Mouse (Mus musculus): ENCODE measurements around the gene Acvrl1. TPM values are rescaled to one million over a fixed set of nuclear protein-coding genes. Genes with fewer than 3 reads are reported as not detected.
A peak's percentile ranks its signal among the peaks of the same experiment; 100 is the strongest.

Acvrl1 gene
- total RNA-seq, 2 experiments from 2014 or later = 8.2 to 27.6 TPM

DNA sequence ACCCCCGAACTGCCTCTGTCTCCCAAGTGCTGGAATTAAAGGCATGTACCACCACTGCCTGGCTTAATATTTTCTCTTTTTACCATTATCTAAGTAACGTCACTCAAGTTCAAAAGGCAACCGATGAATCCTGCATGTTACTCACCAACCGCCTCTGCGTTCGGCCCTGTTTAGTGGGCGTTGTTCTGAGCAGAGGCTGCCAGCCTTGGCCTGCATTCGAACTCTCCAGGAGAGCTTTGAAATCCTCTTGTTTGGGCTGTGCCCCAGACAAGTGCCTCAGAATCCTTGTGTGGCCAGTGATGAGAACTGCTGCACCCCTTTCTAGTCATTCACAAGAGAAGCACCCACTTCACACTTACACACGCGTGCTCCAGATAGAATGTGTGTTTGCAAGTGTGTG lies 22.3 kb upstream of the Acvrl1 start:
- ATAC-seq (ENCODE audit: poor library complexity, severe bottlenecking) = no peak

DNA sequence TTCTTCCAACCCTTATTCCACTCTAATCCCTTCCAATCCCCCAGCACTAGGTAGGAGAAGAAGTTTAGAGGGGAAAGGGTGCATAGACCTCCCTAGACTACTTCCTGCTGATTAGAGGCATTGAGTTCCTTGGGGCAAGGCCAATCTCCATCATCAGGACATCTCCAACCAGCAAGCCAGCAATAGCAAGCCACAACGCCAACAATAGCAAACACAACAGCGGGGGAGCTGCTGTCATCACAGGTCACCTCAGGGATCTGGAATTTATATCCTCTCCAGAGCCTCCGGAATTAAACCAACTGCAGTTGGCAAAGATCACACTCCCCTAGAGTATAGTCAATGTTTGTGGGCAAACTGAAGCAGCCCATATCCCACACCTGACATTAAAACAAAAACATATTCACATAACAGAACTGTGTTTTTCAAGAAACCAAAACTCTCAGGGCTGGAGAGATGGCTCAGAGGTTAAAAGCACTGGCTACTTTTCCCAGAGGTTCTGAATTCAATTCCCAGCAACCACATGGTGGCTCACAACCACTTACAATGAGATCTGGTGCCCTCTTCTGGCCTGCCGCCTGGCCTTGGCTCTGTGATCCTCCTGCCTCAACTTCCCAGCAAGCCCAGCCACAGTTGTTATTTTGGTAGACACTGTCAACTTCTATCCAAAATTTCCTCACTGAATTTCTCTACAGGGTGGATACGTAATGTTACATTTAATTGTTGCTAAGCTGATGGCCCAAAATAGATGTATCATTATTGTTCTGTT lies 20.2 kb upstream of the Acvrl1 start:
- no peak for ATAC-seq (ENCODE audit: poor library complexity, severe bottlenecking)

DNA sequence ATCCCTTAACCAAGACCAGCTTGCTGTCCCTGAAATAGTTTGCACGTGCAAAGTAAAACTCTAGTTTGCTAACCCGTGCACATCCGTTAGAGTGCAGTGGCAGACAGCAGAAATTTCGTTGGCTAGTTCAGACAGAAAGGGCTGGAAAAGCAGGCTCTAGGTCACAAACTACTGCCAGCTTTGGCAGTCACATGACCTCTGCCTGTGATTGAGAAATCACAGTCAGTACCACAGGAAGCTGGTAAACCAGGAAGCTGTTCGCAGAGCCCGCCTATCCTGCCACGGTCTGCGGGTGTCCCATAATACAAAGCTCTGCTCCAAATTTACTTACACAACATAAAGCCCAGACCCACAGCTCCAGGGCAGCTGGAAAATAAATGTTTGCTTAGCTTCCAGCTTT lies 15.1 kb upstream of the Acvrl1 start:
- peak; percentile 95 for ATAC-seq (ENCODE audit: poor library complexity, severe bottlenecking)

DNA sequence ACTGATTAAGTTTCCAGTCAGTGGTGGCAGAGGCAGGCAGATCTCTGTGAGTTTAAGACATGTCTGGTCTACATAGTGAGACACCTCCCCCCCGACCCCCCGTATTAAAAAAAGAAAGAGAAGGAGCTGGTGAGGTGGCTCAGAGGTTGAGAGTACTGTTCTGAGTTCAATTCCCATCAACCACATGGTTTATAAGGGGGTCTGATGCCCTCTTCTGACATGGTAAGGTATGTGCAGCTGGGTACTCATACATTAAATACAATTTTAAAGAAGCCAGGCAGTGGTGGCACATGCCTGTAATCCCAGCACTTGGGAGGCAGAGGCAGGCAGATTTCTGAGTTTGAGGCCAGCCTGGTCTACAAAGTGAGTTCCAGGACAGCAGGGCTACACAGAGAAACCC lies 14.5 kb upstream of the Acvrl1 start:
- peak; percentile 39 for ATAC-seq (ENCODE audit: poor library complexity, severe bottlenecking)

DNA sequence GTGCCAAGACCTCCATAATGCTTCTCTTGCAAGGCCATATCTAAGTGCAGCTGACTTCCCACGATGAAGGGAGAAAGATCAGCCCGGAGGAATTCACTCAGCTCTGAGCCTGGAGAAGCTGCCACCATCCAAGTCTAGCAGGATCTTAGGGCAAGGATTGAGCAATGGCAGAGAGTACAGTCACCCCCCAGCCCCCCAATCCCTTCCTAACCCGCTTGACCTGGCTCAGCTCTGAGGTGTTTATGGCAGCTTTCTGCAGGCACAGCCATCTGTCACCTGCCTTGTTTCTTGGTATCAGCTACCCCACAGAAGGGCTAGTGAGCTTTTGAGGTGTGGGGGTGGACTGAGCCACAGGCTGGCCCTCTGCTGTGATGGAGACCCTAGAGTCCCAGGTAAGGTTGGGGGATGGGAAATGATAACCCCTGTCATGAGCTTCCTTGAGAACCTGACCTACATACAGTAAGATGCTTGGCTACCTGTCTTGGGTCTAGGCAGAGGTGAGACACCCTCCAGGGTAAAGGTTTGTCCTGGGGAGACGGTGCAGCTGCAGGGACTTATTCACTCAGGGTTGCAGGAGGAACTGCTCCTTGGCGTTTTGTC lies 12.7 kb upstream of the Acvrl1 start, which contains the start of gene Ankrd33:
Gene Ankrd33, plus strand, starts transcription at position 245 of the 600 bp plus-strand sequence.
- ATAC-seq (ENCODE audit: poor library complexity, severe bottlenecking) = no peak

DNA sequence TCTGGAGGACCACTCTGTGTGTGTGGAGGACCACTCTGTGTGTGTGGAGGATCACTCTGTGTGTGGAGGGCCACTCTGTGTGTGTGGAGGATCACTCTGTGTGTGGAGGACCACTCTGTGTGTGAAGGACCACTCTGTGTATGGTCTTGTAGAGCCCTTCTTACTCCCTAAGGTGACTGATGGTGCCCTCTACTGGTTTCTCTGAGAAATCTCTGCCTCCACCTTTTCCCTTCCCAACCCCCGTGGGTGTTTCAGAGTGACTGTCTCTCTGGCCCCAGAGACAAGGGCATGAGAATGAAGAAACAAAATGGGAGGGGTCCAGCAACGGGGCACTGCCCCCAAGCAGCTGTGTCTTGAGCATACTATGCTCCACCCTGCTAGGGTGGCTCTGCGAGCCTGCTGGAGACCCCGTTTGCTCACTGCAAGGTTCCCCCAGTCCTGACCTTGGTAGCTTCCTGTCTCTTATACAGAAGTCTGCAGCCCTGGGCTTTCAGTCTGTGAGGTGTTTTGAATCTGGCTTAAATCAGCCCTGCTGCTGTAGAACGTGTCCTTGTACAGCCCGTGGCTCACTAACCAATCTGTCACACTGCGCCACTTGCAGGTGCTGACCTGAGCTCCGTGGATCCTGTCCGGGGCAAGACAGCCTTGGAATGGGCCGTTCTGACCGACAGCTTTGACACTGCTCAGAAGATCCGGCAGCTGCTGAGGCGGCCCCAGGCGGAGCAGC lies 9.8 kb upstream of the Acvrl1 start:
- peak; percentile 62 for ATAC-seq (ENCODE audit: poor library complexity, severe bottlenecking)

DNA sequence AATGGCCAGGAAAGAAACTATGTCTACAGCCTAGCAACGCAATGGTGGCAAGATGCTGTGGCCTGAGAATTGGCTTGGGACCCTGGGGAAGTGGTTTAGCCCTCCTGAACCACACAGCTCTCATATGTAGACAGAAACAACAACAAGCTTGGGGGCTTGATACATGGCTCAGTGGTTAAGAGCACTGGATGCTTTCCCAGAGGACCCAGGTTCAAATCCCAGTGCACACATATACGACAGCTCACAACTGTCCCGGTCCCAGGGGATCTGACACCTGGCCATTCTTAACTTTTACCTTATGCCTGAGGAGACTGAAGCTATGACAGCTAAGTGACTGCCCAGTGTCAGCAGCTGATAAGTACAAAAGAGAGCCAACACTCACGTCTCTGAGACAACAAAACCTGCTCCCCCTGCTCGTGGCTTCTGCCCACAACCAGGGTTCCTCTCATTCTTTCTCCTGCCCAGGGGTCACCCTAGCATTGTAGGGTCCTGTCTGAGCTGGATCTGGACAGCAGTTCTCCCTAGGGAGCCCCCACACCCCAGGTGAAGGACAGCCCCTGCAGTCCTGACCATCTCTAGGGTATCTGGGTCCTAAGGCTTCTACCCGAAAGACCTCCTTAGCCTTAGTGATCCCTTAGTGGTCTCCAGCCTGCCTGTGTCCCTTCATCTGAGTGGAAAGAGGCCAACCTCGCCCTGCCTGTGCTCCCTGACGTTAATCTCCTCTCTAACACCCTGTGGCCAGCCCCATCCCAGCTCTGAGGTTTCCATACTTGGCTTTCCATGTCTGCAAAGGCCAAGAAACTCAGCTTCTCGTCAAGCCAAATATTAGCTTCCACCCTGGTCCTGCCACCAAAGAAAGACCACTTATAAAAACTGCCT lies 6.7 kb upstream of the Acvrl1 start:
- ATAC-seq (ENCODE audit: poor library complexity, severe bottlenecking) = no peak

DNA sequence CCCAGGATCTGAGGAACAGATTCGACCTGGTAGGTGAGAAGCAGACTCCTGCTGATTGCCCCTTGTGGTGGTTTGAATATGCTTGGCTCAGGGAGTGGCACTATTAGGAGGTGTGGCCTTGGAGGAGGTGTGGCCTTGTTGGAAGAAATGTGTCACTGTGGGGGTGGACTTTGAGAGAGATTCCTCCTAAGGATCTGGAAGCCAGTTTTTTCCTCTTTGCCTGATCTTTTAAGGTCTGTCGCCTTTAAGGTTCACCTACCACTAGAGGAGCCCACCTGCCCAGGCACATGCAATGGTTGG lies 6.1 kb upstream of the Acvrl1 start:
- no peak; the same call in 1 of the 2 replicates for ATAC-seq (ENCODE audit: poor library complexity, severe bottlenecking)

DNA sequence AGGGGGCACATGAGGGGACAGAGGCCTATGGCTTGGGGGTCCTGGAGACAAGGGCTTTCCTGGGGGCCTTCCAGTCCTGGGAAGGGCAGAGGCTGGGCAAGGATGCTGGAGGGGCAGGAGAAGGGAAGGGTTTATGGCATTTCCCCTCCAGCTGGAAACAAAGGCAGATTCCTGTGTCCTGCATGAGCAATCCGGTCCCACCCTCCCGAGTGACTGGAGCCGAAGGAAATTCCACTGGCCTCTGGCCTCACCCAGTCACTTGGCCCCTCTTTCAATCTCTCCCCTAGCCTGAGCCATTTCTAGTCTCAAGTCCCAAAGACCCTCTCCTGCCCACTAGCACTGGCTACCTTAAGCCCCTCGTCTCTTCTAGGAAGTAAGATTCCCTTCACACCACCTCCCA lies 5.1 kb upstream of the Acvrl1 start:
- ATAC-seq (ENCODE audit: poor library complexity, severe bottlenecking) = no peak

DNA sequence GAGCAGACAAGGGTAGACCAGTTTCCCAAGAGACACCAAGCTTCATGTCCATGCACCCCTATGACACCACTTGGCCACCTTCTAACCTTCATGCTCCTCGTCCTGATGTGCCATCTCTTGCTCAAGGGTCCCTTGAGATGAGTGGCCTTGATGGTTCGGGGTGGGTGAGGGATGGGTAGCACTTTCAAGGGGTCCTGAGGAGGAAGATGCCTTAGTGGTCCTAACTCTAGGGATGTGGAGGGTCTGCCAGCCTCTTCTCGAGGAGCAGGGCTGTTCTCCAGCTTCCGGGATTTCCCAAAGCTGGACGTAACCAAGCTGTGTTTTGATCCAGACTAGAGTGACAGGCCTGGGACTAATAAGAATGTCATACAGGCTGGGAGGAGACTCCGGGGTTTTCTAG lies 2.8 kb upstream of the Acvrl1 start:
- no peak for ATAC-seq (ENCODE audit: poor library complexity, severe bottlenecking)

DNA sequence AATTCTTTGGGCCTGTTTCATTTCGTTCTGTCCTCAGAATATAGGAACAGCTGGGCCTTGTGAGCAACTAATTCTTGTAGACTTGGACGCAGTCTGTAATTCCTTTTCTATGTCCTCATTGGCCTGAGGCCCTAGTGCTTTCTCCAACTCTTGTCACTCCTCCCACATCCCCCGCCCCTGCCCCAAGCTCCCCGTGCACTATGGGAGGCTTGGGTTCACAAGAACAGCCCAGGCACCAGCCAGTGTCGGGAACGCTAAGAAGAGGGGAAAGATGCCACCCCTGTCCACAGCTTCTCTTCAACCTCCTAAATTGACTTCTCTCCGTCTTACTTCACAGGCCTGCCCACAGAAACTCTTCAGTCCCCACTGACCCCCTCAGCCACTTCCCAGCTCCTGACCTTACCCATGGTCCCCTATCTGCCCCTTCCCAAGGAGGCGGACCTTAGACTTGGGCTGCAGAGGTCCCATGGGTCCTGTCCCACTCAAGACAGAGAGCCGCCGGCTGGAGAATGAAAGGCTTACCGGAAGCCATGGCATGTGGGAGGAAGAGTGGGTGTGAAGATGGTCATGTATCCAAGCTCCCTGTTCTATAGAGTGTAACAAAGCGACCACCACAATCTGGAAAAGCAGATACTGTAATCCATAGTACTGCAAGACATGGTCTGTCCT lies 1.3 kb upstream of the Acvrl1 start:
- ATAC-seq (ENCODE audit: poor library complexity, severe bottlenecking) = no peak

DNA sequence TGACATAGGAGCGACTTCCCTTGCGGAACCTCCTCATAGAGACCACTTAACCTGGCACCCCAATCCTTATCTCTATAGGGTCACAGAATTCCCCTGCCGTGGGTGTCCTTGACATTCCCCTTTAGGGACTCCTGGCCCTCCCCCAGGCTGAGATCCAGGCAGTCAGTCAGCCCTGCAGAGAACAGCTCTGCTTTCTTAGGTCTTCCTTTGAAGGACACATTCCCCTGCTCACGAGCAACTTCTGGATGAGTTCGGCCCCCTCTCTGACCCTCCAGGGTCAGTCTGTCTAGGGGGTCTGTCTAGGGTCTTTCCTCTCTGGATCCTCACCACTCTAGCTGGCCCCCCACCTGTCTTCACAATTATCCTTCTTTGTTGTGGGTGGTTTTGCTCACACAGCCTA lies 1.1 kb downstream of the Acvrl1 start:
- ATAC-seq (ENCODE audit: poor library complexity, severe bottlenecking) = no peak

DNA sequence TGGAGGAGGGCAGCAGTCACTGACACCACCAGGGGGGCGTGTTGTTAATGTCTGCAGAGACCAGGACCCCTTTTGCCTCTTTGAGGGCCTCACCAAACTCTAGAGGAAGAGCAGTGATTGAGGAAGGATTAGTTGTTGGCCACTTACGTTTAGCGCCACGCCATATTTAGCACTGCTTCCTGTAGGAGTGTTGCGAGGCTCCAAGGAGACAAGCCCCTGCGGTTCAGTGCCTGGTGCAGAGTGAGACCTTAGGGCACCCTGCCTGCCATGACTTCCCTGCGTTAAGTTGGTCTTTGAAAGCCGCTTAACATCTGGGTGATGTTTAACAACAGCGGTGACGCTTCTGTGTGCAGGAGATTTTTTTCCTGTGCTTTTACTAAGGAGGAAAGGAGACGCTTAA lies 3.2 kb downstream of the Acvrl1 start:
- no peak for ATAC-seq (ENCODE audit: poor library complexity, severe bottlenecking)

DNA sequence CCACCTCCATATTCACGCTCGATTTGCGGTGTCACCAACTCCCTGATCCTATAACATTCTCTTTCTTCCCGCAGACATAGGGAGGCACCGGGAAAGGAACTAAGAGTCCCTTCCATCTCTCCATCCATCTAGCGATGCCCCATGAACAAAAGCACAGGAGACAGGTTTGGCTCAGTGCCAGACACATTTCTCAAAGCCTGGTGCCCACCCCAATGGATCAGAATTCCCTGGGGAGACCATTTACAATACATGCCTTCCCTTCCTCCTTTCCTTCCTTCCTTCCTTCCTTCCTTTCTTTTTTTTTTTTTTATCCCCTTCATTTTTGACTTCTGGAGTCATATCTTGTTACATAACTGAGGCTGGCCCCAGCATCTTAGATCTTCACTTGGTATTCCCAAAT lies 3.7 kb downstream of the Acvrl1 start:
- no peak for ATAC-seq (ENCODE audit: poor library complexity, severe bottlenecking)

DNA sequence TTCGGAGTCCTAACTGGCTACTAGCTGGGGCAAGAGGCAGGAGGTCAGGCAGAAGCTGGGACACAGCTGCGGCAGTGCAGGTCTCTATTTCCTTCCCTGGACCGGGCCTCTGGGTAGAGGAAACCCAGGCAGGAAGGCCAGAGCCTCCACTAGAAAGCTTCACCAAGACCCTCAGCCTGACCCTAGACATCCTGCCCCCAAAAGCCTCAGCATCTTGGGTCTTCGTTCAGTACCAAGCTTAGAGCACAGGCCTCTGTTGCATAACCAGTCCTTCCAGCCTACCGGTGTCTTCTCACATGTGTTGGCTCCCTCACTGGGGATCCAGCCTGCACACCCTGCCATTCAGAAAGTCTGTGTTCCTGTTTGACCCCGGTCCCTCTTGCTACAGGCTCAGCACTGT lies 4.4 kb downstream of the Acvrl1 start:
- ATAC-seq (ENCODE audit: poor library complexity, severe bottlenecking) = peak; percentile 15; the same call in 1 of the 2 replicates

DNA sequence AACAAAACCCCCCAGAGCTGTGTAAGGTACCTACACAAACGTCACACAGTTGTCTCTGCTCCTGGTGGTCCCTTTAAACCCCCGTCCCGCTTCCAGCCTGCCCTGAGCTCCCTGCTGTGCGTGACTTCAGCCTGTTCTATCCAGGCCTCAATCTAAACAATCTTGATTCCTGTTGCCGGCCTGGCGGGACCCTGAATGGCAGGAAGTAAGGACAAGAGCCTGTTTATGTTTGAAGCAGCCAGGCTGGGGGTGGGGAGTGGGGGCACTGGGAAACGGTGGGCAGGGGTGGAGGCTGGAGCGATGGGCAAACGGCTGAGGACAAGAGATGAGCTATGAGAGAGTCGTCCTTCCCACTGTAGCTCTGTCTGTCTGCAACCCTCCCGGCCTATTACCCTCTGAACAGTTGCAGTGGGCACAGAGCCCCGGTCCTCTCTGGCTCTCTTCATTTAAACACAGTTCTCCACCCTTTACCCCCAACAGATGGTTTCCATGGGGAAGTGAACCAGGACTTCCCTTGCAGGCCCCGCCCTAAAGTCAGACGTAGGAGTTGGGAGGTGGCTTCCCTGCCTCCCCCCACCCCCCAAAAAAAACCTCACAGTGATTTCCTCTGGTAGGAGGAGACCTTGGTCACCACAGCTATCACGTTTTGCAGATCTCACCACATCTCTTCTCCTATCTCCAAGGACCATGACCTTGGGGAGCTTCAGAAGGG lies 5.8 kb downstream of the Acvrl1 start:
- ATAC-seq (ENCODE audit: poor library complexity, severe bottlenecking) = peak; percentile 85

DNA sequence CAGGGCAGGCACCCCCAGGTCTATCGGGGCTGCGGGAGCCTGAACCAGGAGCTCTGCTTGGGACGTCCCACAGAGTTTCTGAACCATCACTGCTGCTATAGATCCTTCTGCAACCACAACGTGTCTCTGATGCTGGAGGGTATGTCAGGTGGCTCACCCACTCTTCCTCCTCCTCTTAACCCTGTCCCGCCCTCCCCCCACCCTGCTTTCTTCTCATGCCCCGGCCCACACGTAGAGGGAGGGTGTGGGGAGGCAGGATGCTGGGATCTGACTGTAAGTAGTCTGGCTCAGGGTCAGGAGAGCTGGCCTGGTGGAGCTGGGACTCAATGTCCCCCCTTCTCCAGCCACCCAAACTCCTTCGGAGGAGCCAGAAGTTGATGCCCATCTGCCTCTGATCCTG lies 7.1 kb downstream of the Acvrl1 start:
- no peak for ATAC-seq (ENCODE audit: poor library complexity, severe bottlenecking)

DNA sequence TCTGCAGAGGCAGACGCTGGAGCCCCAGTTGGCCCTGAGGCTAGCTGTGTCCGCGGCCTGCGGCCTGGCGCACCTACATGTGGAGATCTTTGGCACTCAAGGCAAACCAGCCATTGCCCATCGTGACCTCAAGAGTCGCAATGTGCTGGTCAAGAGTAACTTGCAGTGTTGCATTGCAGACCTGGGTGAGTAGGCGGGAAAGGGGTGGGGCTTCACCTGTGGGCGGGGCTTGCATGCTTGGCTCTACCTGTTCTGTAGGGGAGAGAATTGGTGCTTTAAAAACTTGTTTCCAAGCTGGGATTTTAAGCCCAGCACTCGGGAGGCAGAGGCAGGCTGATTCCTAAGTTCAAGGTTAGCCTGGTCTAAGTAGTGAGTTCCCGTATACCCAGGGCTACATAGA lies 9.1 kb downstream of the Acvrl1 start:
- no peak for ATAC-seq (ENCODE audit: poor library complexity, severe bottlenecking)

DNA sequence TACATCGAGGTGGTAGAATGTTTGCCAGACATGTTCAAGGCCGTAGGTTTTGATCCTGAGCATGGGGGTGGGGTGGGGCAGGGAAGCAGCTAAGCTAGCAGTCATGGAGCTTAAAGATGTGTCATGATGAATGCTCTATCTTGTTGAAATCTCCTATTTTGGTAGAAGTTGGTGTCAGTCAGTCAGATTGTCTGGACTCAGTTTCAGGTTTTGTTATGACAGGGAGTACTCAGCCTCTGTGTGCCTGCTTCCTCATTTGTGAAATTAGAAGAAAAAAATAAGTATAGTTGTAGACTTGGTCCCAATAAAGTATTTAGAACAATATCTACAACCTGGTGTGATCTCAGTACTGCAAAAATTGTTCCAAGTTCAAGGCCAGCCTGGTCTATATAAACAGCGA lies 10.4 kb downstream of the Acvrl1 start:
- ATAC-seq (ENCODE audit: poor library complexity, severe bottlenecking) = no peak

DNA sequence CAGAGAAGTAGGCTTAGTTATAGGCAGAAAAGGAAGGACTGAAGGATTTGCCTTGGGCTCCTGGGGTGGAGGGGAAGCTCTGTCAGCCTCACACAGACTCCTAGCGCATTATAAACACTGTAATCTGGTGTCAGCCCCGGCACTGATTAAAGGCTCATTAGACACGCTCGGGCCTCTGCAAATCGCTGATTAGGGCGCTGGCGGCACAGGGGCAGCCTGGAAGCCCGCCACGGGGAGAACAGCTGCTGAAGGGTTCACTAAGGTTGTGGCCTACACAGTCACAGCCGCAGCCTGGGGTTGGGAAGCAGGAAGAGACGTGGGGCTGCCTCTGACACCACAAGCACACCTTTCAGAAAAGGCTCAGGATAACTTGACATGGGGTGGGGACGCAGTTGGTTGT lies 11.6 kb downstream of the Acvrl1 start:
- no peak for ATAC-seq (ENCODE audit: poor library complexity, severe bottlenecking)

Measured in megakaryocyte, adult 5-6 weeks (primary cell).